ENCODE assay signal across 8 mouse cellular contexts in the genomic region with DNA sequence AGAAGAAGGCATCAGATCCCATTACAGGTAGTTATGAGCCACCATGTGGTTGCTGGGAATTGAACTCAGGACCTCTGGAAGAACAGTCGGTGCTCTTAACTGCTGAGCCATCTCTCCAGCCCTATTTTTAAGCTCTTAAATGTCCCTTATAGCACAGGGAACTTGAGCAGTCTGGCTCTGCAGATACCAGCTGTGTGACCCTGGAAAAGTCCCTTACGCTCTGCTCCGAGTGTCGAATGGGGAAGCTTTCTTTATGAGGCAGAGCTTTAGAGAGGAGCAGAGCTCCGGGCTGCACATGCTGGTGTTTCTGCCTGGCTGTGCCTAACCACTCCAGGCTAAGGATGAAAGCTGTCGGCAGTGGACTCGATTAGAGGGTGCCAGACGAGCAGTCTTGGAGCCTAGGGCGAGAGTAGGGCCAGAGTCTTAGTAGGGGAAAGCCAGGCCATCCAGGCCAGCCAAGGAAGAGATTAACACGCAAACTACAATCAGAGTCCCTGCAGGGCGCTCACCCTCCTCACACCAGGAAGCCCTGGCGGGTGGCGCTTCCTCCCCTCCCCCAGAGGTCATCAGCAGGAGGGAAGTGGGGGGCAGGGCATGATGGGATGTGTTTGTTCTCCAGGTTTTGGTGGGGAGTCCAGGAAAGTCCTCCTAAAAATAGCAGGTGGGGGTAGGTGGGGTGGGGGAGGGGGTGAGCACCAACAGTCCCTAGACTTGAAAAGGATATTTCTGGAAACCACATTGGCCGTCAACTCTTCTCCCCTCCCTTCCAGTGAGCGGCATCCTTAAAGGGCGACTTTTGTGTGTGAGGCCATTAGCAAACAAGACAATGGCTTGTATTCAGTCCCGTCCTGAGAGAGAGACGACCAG.
DNase-seq lines count a peak whose midpoint lies in the region; ATAC-seq and TF ChIP-seq lines count a peak whose summit lies in the region.

No protein-coding gene starts in this region.

- TF ChIP-seq EP300 in liver, postnatal 0 days (IDR thresholded peaks at IDR 0.05; ENCODE audit: low read depth) = no peak

- peaks cover 16% of the 10 kb centered on the region for H3K4me1 ChIP-seq in embryonic facial prominence, embryonic 14.5 days (ENCODE audit: control insufficient read depth, insufficient read depth, low read length)
- H3K4me1 ChIP-seq in intestine, postnatal 0 days (replicated peaks; ENCODE audit: control insufficient read depth, insufficient read depth, low read length) = 0 out of 2 replicates have a peak, but pooled peaks cover 8% of the 10 kb centered on the region
- H3K4me1 ChIP-seq in liver, postnatal 0 days (ENCODE audit: insufficient read depth) = peaks cover under 1% of the 10 kb centered on the region
- no peaks in the 10 kb centered on the region for H3K4me1 ChIP-seq in thymus, adult 2 months (replicated peaks; ENCODE audit: control insufficient read depth, insufficient read depth, low read length)

- intact Hi-C loops in left cerebral cortex, postnatal 4 days (cut with DNase I) = no loop called here

- H3K9me3 ChIP-seq in embryonic facial prominence, embryonic 14.5 days (ENCODE audit: control insufficient read depth, low read length) = peaks cover 7% of the 10 kb centered on the region; the same call in 1 of the 2 replicates
- no peaks in the 10 kb centered on the region for H3K9me3 ChIP-seq in intestine, postnatal 0 days (ENCODE audit: control insufficient read depth)
- peaks cover 4% of the 10 kb centered on the region for H3K9me3 ChIP-seq in liver, postnatal 0 days (ENCODE audit: low read length)

- DNase-seq in ovary, adult 18-20 months (ENCODE audit: low spot score) = peak; percentile 20
- DNase-seq in ovary, postnatal 14 days (ENCODE audit: low spot score) = no peak
- DNase-seq in embryonic facial prominence, embryonic 14.5 days (ENCODE audit: low spot score) = peak; percentile 41
- peak; percentile 54 for DNase-seq in liver, postnatal 0 days
- DNase-seq in urinary bladder, adult 2 months (ENCODE audit: low spot score) = no peak
- DNase-seq in left cerebral cortex, postnatal 4 days = no peak
- no peak for DNase-seq in thymus, adult 2 months

- WGBS in embryonic facial prominence, embryonic 14.5 days = 27% methylated on average over 18 of the region's 18 CpGs
- 34% methylated on average over 18 of the region's 18 CpGs for WGBS in intestine, postnatal 0 days
- WGBS in liver, postnatal 0 days (ENCODE audit: insufficient replicate concordance) = 12% methylated on average over 18 of the region's 18 CpGs
- 27% methylated on average over 18 of the region's 18 CpGs for WGBS in thymus, adult 2 months

- no peak overlapping the region for H3K9ac ChIP-seq in embryonic facial prominence, embryonic 14.5 days (ENCODE audit: low read depth, low read length)
- H3K9ac ChIP-seq in intestine, postnatal 0 days (ENCODE audit: low read depth, low read length) = no peak overlapping the region
- no peak overlapping the region for H3K9ac ChIP-seq in liver, postnatal 0 days (replicated peaks)

- TF ChIP-seq POLR2A in thymus, adult 2 months (IDR thresholded peaks at IDR 0.05; ENCODE audit: control insufficient read depth, extremely low read depth, insufficient read depth, low read length, poor library complexity) = no peak

- H3K27ac ChIP-seq in embryonic facial prominence, embryonic 14.5 days (replicated peaks; ENCODE audit: low read depth, low read length) = no peak overlapping the region; the same call in 1 of the 2 replicates
- 0 out of 2 replicates have a peak overlapping the region, but pooled peaks have one; percentile 28 for H3K27ac ChIP-seq in intestine, postnatal 0 days (ENCODE audit: low read depth, low read length)
- H3K27ac ChIP-seq in liver, postnatal 0 days (ENCODE audit: low read depth) = peak overlapping the region; percentile 29; the same call in 1 of the 2 replicates
- H3K27ac ChIP-seq in thymus, adult 2 months (ENCODE audit: control insufficient read depth, insufficient read depth, low read length) = no peak overlapping the region

- ATAC-seq in embryonic facial prominence, embryonic 14.5 days (ENCODE audit: low read depth) = no peak
- ATAC-seq in intestine, postnatal 0 days = no peak
- peak; percentile 24; the same call in 1 of the 2 replicates for ATAC-seq in liver, postnatal 0 days

- no peaks in the 10 kb centered on the region for H3K36me3 ChIP-seq in embryonic facial prominence, embryonic 14.5 days (ENCODE audit: control insufficient read depth, insufficient read depth, low read length)
- H3K36me3 ChIP-seq in intestine, postnatal 0 days (ENCODE audit: control insufficient read depth, insufficient read depth) = 0 out of 2 replicates have a peak, but pooled peaks cover 5% of the 10 kb centered on the region
- no peaks in the 10 kb centered on the region for H3K36me3 ChIP-seq in liver, postnatal 0 days (replicated peaks; ENCODE audit: insufficient read depth, low read length)
- no peaks in the 10 kb centered on the region for H3K36me3 ChIP-seq in thymus, adult 2 months (ENCODE audit: control insufficient read depth, insufficient read depth, low read length)

- no peaks in the 10 kb centered on the region for H3K27me3 ChIP-seq in embryonic facial prominence, embryonic 14.5 days (replicated peaks; ENCODE audit: control insufficient read depth, insufficient read depth, low read length)
- H3K27me3 ChIP-seq in intestine, postnatal 0 days (replicated peaks; ENCODE audit: control insufficient read depth, insufficient read depth, low read length) = no peaks in the 10 kb centered on the region
- no peaks in the 10 kb centered on the region for H3K27me3 ChIP-seq in liver, postnatal 0 days (ENCODE audit: insufficient read depth, low read length)
- H3K27me3 ChIP-seq in thymus, adult 2 months (ENCODE audit: control insufficient read depth, insufficient read depth, low read length) = no peaks in the 10 kb centered on the region

- TF ChIP-seq CTCF in intestine, postnatal 0 days (IDR thresholded peaks at IDR 0.05; ENCODE audit: low read depth) = no peak
- no peak for TF ChIP-seq CTCF in liver, postnatal 0 days (IDR thresholded peaks at IDR 0.05; ENCODE audit: low read depth)
- TF ChIP-seq CTCF in thymus, adult 2 months (IDR thresholded peaks at IDR 0.05; ENCODE audit: borderline replicate concordance, control insufficient read depth, extremely low read depth, insufficient read depth, low read length, poor library complexity) = no peak

- H3K4me2 ChIP-seq in embryonic facial prominence, embryonic 14.5 days (ENCODE audit: low read depth, low read length) = no peak overlapping the region
- no peak overlapping the region for H3K4me2 ChIP-seq in intestine, postnatal 0 days (replicated peaks; ENCODE audit: low read depth)
- H3K4me2 ChIP-seq in liver, postnatal 0 days (ENCODE audit: low read depth, low read length) = 0 out of 2 replicates have a peak overlapping the region, but pooled peaks have one; percentile 18

- no peak overlapping the region for H3K4me3 ChIP-seq in embryonic facial prominence, embryonic 14.5 days (ENCODE audit: low read depth, low read length)
- no peak overlapping the region for H3K4me3 ChIP-seq in intestine, postnatal 0 days (ENCODE audit: low read depth, low read length)
- no peak overlapping the region for H3K4me3 ChIP-seq in liver, postnatal 0 days (ENCODE audit: low read depth, low read length)
- H3K4me3 ChIP-seq in thymus, adult 2 months (ENCODE audit: control insufficient read depth, insufficient read depth, low read length) = no peak overlapping the region

Comparison
In these comparisons a context has a peak if more than half of its experiments do, and no peak if none do; other contexts are left out.
1. DNase-seq: peak in ovary, adult 18-20 months (single experiment), embryonic facial prominence, embryonic 14.5 days (single experiment) and liver, postnatal 0 days (single experiment); none in ovary, postnatal 14 days (single experiment), urinary bladder, adult 2 months (single experiment), left cerebral cortex, postnatal 4 days (single experiment) and thymus, adult 2 months (single experiment).
2. H3K27ac ChIP-seq: peak in intestine, postnatal 0 days (single experiment) and liver, postnatal 0 days (single experiment); none in embryonic facial prominence, embryonic 14.5 days (single experiment) and thymus, adult 2 months (single experiment).